Mouse (Mus musculus) small intestine, adult 10 weeks (tissue): Measurements from ENCODE around the gene Mdm2. TPM values are rescaled to one million over a fixed set of nuclear protein-coding genes. Genes with fewer than 3 reads are reported as not detected.

ENCODE experiments used
- polyA plus RNA-seq: library from polyadenylated mRNA; stranded (reverse); fragments of 350-450 nt; fragmentation: Illumina TruSeq; extraction: RNeasy Lipid Tissue Mini Kit (QIAGEN cat#74804); gene quantifications from one replicate; pipeline ENCODE4 v1.2.3, GENCODE M21; 2014; ENCODE audit warnings: low replicate concordance

Gene Mdm2
- 70.2 TPM for polyA plus RNA-seq

GRCm38 (mm10) chr10:117710604-117711141 lies at the start of gene Mdm2:
Gene Mdm2 (minus strand): TSS chr10:117710758.

DNA sequence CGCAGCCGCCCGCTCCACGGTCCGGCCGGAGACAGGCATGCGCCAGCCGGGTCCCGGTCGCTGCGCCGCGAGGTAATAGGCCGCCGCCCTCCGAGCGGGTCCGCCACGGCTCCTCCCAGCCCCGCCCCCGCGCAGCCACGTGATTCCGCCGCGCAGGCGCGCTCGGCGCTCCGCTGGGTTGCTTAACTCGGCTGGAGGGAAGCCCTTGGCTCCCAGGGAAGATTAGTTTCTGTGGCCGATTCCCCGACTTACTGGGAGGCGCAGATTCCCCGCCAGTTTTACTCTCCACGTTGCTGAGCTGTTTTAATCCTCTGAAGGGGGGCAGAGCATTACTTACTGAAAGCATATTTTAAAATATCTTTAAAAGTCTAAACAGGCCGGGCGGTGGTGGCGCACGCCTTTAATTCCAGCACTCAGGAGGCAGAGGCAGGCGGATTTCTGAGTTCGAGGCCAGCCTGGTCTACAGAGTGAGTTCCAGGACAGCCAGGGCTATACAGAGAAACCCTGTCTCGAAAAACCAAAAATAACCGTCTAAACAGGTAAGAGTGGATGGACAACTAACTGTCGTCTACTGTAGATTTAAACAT lies 35.8 kb upstream of the Mdm2 start, which contains the start of gene Slc35e3:
Gene Slc35e3, minus strand, starts transcription at position 69 of the 587 bp plus-strand sequence.

Other genes starting within 250 kb of the Mdm2 start
- gene Cpm, start 81.3 kb downstream of the Mdm2 start, polyA plus RNA-seq, result 10.6 TPM
- 20.9 TPM for gene Slc35e3, start 35.6 kb upstream of the Mdm2 start, polyA plus RNA-seq
- gene Nup107, start 81.9 kb upstream of the Mdm2 start, polyA plus RNA-seq, result 42.7 TPM
- 342 TPM for gene Rap1b, start 135.3 kb upstream of the Mdm2 start, polyA plus RNA-seq